Mouse (Mus musculus): ENCODE results near the gene Mest. TPM values are rescaled to one million over a fixed set of nuclear protein-coding genes. Genes with fewer than 3 reads are reported as not detected.

The Mest gene
- polyA plus RNA-seq (2012) = 0.44 and 0.54 TPM in 2 replicates

DNA sequence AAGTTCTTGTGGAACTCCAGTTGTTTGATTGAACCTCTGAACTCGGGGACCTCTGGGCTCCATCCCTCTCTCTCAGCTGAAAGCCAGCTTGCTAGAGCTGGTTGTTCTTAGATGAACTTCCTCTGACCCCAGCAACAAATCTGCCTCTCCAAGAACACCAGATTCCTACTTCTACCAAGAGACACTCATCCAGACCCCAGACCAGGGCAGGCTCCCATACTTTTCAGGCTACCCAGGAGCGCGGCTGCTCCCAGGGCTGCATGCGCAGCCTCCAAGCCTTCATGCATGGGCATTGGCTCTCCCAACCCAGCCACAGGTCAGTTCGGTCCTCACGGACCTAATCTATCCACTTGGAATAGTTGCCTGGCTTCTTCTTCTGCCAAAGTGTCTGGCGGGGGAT, at the start of gene Mest:
Mest (plus strand) TSS at position 217 of the 400 bp plus-strand sequence.
- Histone ChIP-seq H3K36me3 (ENCODE audit: control insufficient read depth) (no peaks in the 10 kb centered on the region), H3K4me3 (replicated peaks) (no peak within 1 kb of the TSS), H3K9me3 (ENCODE audit: control insufficient read depth, low read length) (no peaks in the 10 kb centered on the region), H3K4me1 (ENCODE audit: control insufficient read depth) (no peaks in the 10 kb centered on the region), H3K27me3 (ENCODE audit: control insufficient read depth) (no peaks in the 10 kb centered on the region; the same call in 1 of the 2 replicates)
- TF ChIP-seq GATA1 (IDR thresholded peaks at IDR 0.05; ENCODE audit: low read length) = no peak
- no peak for TF ChIP-seq TAL1 (IDR thresholded peaks at IDR 0.05; ENCODE audit: low read length)

DNA sequence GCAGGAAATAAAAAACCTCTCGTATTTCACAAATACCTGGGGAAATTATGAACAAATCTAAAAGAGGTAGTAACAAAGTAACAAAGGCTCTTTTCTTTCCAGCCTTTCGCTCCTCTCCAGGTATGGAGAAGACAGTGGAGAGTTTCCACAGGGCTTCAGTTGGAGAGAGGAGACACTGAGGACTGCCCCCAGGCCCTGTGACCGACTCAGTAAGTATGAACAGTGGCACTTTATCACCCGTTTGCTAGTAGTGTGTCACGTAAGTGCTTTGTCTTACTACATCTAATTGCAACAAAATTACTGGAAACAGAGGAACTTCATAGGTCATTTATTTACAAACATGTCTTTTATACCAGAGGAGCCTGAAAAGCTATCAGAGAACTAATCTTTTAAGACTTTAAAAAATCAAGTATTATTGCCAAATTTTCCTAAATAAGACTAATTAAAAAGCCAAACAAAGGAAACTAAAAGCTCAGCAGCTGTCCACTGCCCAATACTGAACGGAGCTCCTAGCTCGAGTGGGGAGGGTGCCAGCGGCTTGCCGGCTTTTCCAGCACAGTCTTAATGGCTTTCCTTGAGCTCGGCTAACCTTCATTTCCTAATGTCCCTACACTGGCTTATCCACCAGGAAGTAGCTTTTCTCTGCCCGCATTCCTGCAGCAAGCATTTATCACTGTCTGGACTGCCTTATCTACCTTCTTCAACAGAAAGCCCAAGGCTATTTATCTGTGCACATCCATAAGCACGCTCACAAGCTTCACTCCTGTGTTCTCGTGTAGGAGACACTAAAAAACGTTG, 49.4 kb upstream of the Mest start:
- Histone ChIP-seq H3K9me3 (ENCODE audit: control insufficient read depth, low read length) (no peaks in the 10 kb centered on the region), H3K36me3 (ENCODE audit: control insufficient read depth) (peaks cover 2% of the 10 kb centered on the region), H3K4me1 (ENCODE audit: control insufficient read depth) (peaks cover 31% of the 10 kb centered on the region), H3K27me3 (ENCODE audit: control insufficient read depth) (no peaks in the 10 kb centered on the region), H3K4me3 (replicated peaks) (no peak overlapping the region)
- TF ChIP-seq GATA1 (IDR thresholded peaks at IDR 0.05; ENCODE audit: low read length) (no peak), TAL1 (IDR thresholded peaks at IDR 0.05; ENCODE audit: low read length) (no peak)

DNA sequence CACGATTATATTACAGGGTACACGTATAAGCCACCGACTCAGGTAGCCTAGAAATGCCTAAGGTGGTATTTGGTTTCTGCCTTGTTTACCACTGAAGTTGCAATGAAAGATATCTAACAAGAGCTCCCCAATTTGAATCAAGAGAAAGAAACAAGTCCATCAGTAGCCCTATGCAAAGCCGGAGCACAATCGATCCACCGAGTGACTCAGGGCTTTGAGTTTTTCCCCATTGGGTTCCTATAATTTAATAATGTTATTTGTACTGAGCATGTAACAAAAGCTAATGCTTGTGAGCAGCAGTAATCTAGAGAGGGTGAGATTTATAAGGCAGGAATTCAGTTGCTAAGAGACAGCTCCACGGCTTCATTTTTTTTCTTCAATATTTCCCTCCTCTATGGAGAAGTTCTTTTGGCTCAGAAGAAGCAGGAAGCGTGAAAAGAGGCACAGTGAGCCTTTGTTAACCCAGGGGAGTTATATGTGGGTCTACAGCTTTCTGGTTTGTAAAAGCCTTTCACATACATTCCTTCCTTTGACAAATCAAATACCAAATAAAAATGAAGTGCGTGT, 48.5 kb upstream of the Mest start:
- peaks cover 5% of the 10 kb centered on the region for H3K36me3 ChIP-seq (ENCODE audit: control insufficient read depth)
- no peaks in the 10 kb centered on the region for H3K9me3 ChIP-seq (ENCODE audit: control insufficient read depth, low read length)
- TF ChIP-seq GATA1 (IDR thresholded peaks at IDR 0.05; ENCODE audit: low read length) (no peak), TAL1 (IDR thresholded peaks at IDR 0.05; ENCODE audit: low read length) (no peak)
- no peak overlapping the region for H3K4me3 ChIP-seq (replicated peaks)
- no peaks in the 10 kb centered on the region for H3K27me3 ChIP-seq (ENCODE audit: control insufficient read depth)
- H3K4me1 ChIP-seq (ENCODE audit: control insufficient read depth) = peaks cover 31% of the 10 kb centered on the region

DNA sequence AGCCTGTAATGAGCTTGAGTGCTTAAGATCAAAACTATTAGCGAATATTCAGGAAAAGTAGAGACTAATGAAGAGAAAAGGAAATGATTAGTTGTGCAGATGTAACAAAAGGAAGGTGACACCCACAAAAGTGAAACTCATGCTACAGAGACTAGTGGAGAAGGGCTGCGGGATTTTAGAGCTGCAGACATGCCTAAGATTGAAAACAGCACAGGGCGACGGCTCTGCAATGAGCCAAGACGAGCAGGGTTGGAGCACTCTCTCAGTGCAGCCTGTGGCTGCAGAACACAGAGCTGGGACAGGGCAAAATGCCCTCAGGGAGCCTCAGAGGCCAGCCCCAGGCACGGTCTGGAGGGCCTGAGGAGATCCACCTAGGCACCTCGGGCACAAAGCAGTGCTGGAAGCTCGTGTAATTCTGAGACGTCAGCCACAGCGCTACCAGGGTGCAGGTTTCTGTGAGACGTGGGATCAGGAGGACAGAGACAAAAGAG, 48.0 kb upstream of the Mest start:
- Histone ChIP-seq H3K9me3 (ENCODE audit: control insufficient read depth, low read length) (no peaks in the 10 kb centered on the region), H3K4me3 (replicated peaks) (no peak overlapping the region), H3K4me1 (ENCODE audit: control insufficient read depth) (peaks cover 31% of the 10 kb centered on the region), H3K36me3 (ENCODE audit: control insufficient read depth) (peaks cover 5% of the 10 kb centered on the region), H3K27me3 (ENCODE audit: control insufficient read depth) (no peaks in the 10 kb centered on the region)
- no peak for TF ChIP-seq TAL1 (IDR thresholded peaks at IDR 0.05; ENCODE audit: low read length)
- no peak for TF ChIP-seq GATA1 (IDR thresholded peaks at IDR 0.05; ENCODE audit: low read length)

DNA sequence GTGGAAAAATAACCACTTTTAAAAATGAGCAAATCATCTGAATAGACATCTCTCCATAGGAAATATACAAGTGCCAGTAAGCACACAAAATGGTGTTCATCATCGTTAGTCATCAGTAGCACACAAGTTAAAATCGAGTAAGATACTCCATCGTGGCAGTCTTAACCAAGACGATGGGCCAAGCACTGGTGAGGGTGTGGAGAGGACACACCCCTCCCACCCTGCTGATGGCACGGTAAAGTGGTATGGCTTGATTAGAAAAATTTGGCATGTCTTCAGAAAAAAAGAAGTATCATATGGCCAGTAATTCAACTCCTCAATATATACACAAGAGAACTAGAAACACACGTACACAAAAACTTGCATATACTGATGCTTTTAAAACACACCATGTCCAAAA, 46.8 kb upstream of the Mest start:
- Histone ChIP-seq H3K27me3 (ENCODE audit: control insufficient read depth) (no peaks in the 10 kb centered on the region), H3K36me3 (ENCODE audit: control insufficient read depth) (peaks cover 5% of the 10 kb centered on the region), H3K4me3 (replicated peaks) (no peak overlapping the region), H3K9me3 (ENCODE audit: control insufficient read depth, low read length) (no peaks in the 10 kb centered on the region), H3K4me1 (ENCODE audit: control insufficient read depth) (peaks cover 31% of the 10 kb centered on the region)
- TF ChIP-seq TAL1 (IDR thresholded peaks at IDR 0.05; ENCODE audit: low read length) = no peak
- TF ChIP-seq GATA1 (IDR thresholded peaks at IDR 0.05; ENCODE audit: low read length) = no peak

DNA sequence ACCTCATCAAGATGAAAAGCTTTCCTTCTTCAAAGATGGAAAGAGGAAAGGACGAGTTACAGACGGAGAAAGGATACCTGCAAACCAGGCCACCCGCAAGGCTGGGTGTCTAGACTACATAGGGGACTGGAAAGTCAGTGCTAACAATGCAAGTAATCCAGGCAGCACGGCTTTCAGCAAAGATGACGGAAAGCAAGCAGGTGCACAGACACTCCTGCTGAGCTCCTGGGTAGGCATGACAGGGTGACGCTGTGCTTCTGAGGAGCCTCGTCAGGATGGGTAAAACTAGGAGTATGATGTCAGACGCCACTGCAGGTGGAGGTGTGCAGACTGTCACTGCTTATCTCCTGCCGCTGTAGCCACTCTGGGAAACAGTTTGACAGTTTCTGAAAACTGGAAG, 45.8 kb upstream of the Mest start:
- TF ChIP-seq GATA1 (IDR thresholded peaks at IDR 0.05; ENCODE audit: low read length) (no peak), TAL1 (IDR thresholded peaks at IDR 0.05; ENCODE audit: low read length) (no peak)
- Histone ChIP-seq H3K4me1 (ENCODE audit: control insufficient read depth) (peaks cover 34% of the 10 kb centered on the region), H3K4me3 (replicated peaks) (no peak overlapping the region), H3K9me3 (ENCODE audit: control insufficient read depth, low read length) (no peaks in the 10 kb centered on the region), H3K27me3 (ENCODE audit: control insufficient read depth) (no peaks in the 10 kb centered on the region), H3K36me3 (ENCODE audit: control insufficient read depth) (peaks cover 5% of the 10 kb centered on the region)

DNA sequence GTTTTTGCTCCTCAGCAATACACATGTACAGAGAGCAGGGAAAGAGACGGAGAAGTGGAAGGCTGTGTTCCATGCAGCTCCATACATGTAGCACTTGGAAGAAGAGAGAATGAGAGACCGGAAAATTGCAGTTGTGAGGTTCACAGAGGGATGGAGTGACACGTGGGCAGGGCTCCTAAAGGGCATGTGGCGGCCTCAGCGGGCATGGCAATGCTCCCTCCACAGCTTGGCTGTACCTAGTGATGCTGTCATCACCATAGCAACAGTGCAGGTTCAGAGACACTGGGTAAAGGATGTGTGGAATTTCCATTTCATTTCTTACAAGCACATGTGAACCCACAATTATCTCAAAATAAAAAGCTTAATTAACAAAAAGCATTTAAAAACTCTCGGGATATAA, 44.9 kb upstream of the Mest start:
- Histone ChIP-seq H3K9me3 (ENCODE audit: control insufficient read depth, low read length) (no peaks in the 10 kb centered on the region), H3K27me3 (ENCODE audit: control insufficient read depth) (no peaks in the 10 kb centered on the region), H3K4me3 (replicated peaks) (no peak overlapping the region), H3K36me3 (ENCODE audit: control insufficient read depth) (peaks cover 5% of the 10 kb centered on the region), H3K4me1 (ENCODE audit: control insufficient read depth) (peaks cover 38% of the 10 kb centered on the region)
- TF ChIP-seq GATA1 (IDR thresholded peaks at IDR 0.05; ENCODE audit: low read length) (no peak), TAL1 (IDR thresholded peaks at IDR 0.05; ENCODE audit: low read length) (no peak)

DNA sequence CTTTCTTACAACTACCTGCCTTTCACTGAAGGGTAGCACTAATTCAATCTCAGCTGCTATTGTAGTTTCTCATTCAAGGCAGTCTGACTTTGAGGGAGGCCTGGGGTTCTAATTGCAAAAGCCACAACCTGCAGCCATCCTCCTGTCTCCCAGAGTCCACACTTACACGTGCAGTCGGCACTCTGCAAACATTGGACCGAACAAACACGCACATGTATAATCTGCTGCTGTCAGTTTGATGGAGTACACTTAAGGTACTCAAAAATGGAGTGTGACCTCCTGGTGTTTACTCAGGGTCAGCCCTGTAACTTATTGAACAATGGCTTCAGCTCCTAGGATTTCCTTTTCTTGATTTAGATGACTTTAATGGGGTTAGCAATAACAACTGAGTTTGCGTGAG, 43.8 kb upstream of the Mest start:
- Histone ChIP-seq H3K36me3 (ENCODE audit: control insufficient read depth) (peaks cover 5% of the 10 kb centered on the region), H3K27me3 (ENCODE audit: control insufficient read depth) (no peaks in the 10 kb centered on the region), H3K4me1 (ENCODE audit: control insufficient read depth) (peaks cover 30% of the 10 kb centered on the region), H3K4me3 (replicated peaks) (no peak overlapping the region), H3K9me3 (ENCODE audit: control insufficient read depth, low read length) (no peaks in the 10 kb centered on the region)
- TF ChIP-seq GATA1 (IDR thresholded peaks at IDR 0.05; ENCODE audit: low read length) (no peak), TAL1 (IDR thresholded peaks at IDR 0.05; ENCODE audit: low read length) (no peak)

DNA sequence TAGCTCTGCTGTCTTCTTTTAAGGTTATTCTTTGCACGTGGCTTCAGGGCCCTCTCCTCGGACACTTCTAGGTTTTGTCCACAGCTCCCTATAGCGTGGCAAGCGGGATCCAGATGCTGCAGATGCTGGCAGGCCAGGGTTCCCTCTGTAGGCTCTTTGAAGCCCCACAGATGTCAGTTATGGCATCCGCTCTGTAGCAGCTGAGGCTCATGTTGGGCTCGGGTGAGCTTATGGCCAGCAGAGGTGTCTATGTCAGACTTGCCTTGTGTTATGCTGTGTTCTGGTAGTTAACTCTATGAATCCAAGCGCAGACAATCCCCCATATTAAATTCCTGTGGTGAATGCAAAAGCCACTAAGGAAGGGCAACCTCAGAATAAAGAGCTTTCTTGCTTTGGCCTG, 42.9 kb upstream of the Mest start:
- Histone ChIP-seq H3K36me3 (ENCODE audit: control insufficient read depth) (peaks cover 5% of the 10 kb centered on the region), H3K4me1 (ENCODE audit: control insufficient read depth) (peaks cover 23% of the 10 kb centered on the region), H3K27me3 (ENCODE audit: control insufficient read depth) (no peaks in the 10 kb centered on the region), H3K9me3 (ENCODE audit: control insufficient read depth, low read length) (no peaks in the 10 kb centered on the region), H3K4me3 (replicated peaks) (no peak overlapping the region)
- no peak for TF ChIP-seq TAL1 (IDR thresholded peaks at IDR 0.05; ENCODE audit: low read length)
- no peak for TF ChIP-seq GATA1 (IDR thresholded peaks at IDR 0.05; ENCODE audit: low read length)
